Mouse (Mus musculus): ENCODE data around the gene Sh3gl3.
"Not testable (repeated sequence)": the region's sequence is repeated elsewhere in the genome, so short reads cannot be mapped to it uniquely, and the experiment has no call there.

Sh3gl3 gene

GRCm38 (mm10) chr7:82236152-82236898 lies 62.7 kb downstream of the Sh3gl3 start:
- no peak for DNase-seq

GRCm38 (mm10) chr7:82236899-82237162 lies 63.2 kb downstream of the Sh3gl3 start:
- no peak for DNase-seq

- DNase-seq: no peak
These were observed 67.0 kb downstream of the Sh3gl3 start for GRCm38 (mm10) chr7:82240424-82241240.

GRCm38 (mm10) chr7:82244701-82245100 lies 71.1 kb downstream of the Sh3gl3 start:
- no peak for DNase-seq

- DNase-seq: no peak
These were observed 75.5 kb downstream of the Sh3gl3 start for GRCm38 (mm10) chr7:82248953-82249695.

- DNase-seq: no peak
These were observed 79.7 kb downstream of the Sh3gl3 start for GRCm38 (mm10) chr7:82253309-82253708.

- DNase-seq: no peak
These were observed 83.3 kb downstream of the Sh3gl3 start for GRCm38 (mm10) chr7:82256936-82257335.

GRCm38 (mm10) chr7:82257530-82257929 lies 83.9 kb downstream of the Sh3gl3 start:
- no peak for DNase-seq

GRCm38 (mm10) chr7:82260210-82260609 lies 86.6 kb downstream of the Sh3gl3 start:
- DNase-seq: no peak

GRCm38 (mm10) chr7:82263141-82263540 lies 89.5 kb downstream of the Sh3gl3 start:
- DNase-seq: peak; percentile 25

- no peak for DNase-seq
These were observed 90.5 kb downstream of the Sh3gl3 start for GRCm38 (mm10) chr7:82264119-82264518.

GRCm38 (mm10) chr7:82265365-82265764 lies 91.7 kb downstream of the Sh3gl3 start:
- no peak for DNase-seq

GRCm38 (mm10) chr7:82269948-82270347 lies 96.3 kb downstream of the Sh3gl3 start:
- DNase-seq: no peak

GRCm38 (mm10) chr7:82271742-82272141 lies 98.1 kb downstream of the Sh3gl3 start:
- no peak for DNase-seq

GRCm38 (mm10) chr7:82272875-82273274 lies 99.2 kb downstream of the Sh3gl3 start:
- not testable (repeated sequence) for DNase-seq

- DNase-seq: peak; percentile 5
These were observed 100.5 kb downstream of the Sh3gl3 start for GRCm38 (mm10) chr7:82274011-82274709.

- DNase-seq: no peak
These were observed 101.3 kb downstream of the Sh3gl3 start for GRCm38 (mm10) chr7:82274975-82275374.

- DNase-seq: no peak
These were observed 102.0 kb downstream of the Sh3gl3 start for GRCm38 (mm10) chr7:82275529-82276204.

- no peak for DNase-seq
These were observed 108.4 kb downstream of the Sh3gl3 start for GRCm38 (mm10) chr7:82282011-82282410.

GRCm38 (mm10) chr7:82282464-82282863 lies 108.8 kb downstream of the Sh3gl3 start:
- no peak for DNase-seq

- no peak for DNase-seq
These were observed 113.6 kb downstream of the Sh3gl3 start for GRCm38 (mm10) chr7:82287242-82287641.

GRCm38 (mm10) chr7:82293441-82293840 lies 119.8 kb downstream of the Sh3gl3 start:
- no peak for DNase-seq

Data from cerebellum, adult 11-12 months (tissue).